Mouse (Mus musculus): Measurements from ENCODE around the gene Kif1c.

The Kif1c gene

DNA sequence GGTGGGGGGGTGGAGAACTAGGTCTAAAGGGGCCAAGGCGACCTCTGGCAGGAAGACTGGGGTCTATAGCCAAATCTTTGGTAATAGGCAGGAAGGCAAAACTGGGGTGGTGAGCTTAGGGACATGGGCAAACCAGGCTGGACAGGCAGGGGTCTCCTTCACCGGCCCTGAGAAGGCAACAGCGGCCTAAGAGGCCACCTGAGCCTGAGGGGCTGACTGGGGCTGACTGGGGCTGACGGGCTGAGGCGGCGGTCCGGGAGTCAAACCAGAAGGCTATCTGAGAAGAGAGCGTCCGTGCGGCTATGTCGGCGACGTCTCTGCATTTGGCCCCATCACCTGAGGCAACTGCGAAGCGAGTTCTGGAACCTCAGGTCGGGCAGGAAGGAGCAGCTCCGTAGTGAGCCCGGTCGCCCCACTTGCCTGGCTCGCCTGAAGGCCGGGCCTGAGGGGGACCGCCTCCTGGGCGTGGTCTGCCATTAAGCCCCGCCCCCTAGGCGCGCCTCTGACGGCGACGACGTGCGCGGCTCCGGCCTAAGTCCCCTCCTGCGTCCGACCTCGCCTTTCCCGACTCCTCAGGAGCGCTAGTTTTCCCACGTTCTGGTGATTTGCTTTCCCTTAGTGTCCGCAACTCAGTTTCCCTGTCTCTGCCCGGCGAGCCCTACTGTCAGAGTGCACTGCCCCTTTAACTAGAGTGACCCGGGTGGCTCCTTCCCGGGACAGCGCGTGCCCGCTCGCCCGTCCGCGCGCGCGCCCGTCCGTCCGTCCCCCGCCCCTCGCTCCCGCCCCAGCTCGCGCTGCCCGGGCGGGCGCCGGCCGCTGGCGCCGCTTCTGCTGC, at the start of gene Kif1c, which contains the start of gene Inca1:
Gene Kif1c (plus strand): TSS at position 827 of the 835 bp plus-strand sequence.
Gene Inca1 (minus strand): TSS at position 434 of the 835 bp plus-strand sequence.
- DNase-seq (ENCODE audit: low spot score) = peak; percentile 94

DNA sequence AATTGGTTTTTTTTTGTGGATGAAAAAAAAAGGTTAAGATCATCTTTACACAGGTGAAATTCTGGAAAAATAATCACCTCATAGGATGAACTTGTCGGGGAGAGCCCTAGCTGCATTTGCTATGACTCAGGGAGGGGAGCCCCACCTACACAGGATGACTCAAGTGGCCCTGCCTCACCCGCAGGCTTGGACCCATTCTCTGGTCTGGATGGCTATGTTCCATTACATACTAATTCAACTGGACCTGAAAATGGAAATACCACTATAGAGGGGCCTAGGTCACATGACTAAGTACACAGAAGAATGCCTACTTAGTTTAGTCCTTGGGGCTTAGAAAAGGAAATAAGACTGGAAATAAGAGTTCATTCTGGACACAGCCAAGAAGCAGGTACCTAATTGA, 49.0 kb upstream of the Kif1c start:
- peak; percentile 3 for DNase-seq (ENCODE audit: low spot score)

DNA sequence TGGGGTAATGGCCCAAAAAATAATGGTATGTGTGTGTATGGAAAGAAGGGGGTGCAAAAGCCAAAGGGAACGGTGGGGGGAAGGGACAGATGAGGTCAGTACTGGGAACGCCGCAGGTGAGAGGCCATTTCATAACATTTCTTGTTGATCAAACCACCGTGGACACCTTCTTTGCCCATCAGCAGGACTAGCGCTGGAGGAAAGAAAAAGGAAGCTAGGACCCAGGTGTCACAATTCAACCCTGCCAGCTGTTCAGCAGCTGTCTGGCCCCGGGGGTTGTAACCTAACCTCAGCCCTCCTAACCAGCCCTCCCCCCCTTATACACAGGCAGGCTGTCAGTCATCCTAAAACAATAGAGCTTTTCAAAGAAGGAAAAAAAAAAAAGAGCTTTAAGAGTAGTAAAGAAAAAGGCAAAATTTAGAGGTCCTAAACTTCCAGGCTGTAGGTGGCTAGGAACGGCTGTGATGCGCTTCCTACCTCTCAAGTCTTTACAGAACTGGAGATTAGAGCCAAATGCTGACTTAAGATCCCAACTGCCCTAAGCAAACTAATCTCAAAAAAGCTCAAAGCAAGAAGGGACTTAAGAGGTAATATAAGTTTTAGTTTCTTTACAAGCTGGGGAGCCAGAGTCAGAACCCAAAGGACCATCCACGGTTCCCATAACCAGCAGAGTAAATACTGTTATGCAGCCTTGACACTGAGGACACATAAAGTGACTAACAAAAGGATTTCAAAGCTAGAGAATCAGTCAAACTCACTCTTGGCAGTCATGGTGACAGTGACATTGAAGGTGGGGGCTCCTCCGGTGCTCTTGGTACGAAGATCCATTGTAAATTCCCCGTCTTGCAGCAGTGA, 48.1 kb upstream of the Kif1c start:
- peak; percentile 8 for DNase-seq (ENCODE audit: low spot score)

DNA sequence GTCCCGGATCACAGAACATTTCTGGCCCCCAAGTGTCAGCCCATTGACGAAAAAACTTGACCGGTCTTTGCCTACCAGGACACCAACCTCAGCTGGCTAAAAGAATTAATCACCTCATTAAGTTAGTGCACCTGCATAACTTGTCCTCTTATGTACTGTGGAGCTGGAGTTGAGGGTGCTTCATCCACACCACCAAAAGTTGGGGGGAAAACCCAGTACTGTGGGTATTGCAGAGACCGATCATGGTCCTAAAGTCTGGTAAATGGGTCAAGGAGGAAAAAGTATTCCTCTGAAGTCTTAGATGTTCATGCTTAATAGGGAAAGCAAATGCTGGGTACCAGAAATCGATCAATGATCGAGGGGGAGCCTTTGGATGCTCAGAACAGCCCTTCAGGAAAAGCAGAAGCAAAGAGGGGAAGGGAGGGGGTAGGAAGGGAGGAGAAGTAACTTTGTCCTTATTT, 47.4 kb upstream of the Kif1c start:
- DNase-seq (ENCODE audit: low spot score) = no peak

DNA sequence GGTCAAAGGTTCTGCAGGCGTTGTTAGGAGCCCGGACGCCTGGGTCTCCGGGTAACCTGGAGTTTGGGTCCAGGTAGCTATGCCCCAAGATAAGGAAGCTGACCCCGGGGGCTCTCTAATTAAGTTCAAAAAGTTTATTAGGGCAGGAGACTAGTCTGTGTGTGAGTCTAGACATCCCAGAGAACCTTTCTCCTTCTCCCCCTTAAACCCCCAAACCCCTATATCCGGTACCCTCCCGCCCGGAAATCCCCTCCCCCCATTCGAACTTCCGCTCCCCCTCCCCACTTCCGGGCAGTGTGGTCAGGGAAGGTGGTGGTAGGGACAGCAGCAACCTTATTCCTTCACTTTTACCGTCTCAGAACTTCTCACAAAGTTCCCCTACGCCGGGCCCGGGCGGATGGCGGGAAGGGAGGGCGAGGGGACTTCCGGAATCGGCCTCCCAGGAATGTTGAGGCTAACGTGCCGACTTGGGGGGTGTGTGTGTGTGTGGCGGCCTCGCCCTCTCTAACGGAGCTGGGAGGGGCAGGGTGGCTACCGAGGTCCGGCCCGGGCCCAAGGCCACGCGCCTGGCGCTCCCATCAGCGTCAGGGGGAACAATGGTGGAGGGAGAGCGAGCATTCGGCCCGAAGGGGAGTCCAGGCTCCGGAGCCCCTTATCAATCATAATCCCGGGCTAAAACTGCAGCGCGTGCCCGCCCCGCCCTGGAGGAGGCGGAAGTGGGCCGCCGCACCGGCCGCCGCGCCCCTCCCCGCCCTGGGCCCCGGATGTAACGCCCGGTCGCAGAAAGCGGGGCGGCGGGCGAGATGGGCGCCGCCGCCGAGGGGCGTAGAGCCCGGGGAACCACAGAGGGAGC, 46.8 kb upstream of the Kif1c start:
- peak; percentile 54 for DNase-seq (ENCODE audit: low spot score)

DNA sequence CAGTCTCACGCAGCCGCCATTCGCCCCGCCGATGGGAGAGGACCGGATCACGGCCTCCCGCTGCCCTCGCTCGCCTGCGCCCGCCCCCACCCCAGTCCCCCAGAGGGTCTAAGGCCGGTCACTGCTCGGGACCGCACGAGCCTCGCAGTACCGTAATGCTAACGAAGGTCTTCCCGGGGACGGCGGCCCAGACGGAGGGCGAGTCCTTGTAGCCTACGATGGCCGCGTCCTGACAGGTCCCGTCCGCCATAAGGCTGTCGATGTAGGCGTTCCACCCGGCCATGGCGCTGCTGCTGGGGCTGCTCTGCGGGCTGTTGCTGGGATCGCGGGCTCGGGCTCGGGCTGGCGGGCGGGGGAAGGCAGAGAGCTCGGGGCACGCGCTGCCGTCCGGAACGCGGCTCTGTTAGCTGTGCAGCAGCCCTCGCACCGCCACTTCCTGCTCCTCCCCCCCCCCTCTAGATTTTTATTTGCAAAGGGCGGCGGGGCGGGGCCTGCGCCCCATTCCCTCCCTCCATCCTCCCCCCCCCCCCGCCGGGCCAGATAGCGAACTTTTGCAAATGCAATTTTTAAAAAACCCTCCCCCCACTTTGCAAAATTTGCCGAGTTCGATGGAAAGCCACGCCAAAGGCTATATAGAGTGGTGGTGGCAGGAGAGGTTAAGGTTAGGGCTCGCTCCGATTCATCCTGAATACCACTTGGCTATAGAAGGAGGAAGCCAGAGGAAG, 46.0 kb upstream of the Kif1c start, which contains the start of gene Pfn1:
Gene Pfn1 (minus strand): TSS at position 447 of the 725 bp plus-strand sequence.
- peak; percentile 68 for DNase-seq (ENCODE audit: low spot score)

DNA sequence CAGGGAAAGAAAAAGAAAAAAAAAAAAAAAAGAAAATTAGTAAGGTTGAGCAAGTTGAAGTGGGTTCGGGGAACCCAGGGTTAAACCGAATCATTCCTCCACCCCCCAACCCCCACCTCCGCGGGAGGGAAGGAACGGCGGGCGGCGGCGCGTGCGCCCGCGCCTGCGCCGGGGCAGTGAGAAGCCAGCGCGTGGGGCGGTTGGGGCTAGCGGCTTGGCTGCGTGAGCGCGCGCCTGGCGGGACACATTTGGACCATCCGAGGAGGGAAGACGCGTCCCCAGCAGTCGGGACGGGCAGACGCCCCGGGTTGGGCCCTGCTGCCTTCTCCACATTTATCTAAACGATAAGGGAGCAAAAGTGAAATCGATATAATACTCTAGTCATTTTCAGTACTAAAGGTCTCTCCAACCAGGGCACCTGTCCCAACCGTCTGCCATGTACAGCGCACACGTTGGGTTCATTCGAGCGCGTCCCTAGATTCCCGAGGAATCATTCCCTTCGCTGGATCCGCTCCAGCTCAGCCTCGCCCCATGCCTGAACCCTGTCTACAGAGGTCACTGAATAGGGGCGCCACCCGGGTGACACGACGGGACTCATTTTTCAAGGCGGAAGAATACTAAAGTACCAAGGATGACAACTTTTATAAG, 45.3 kb upstream of the Kif1c start:
- peak; percentile 75 for DNase-seq (ENCODE audit: low spot score)

DNA sequence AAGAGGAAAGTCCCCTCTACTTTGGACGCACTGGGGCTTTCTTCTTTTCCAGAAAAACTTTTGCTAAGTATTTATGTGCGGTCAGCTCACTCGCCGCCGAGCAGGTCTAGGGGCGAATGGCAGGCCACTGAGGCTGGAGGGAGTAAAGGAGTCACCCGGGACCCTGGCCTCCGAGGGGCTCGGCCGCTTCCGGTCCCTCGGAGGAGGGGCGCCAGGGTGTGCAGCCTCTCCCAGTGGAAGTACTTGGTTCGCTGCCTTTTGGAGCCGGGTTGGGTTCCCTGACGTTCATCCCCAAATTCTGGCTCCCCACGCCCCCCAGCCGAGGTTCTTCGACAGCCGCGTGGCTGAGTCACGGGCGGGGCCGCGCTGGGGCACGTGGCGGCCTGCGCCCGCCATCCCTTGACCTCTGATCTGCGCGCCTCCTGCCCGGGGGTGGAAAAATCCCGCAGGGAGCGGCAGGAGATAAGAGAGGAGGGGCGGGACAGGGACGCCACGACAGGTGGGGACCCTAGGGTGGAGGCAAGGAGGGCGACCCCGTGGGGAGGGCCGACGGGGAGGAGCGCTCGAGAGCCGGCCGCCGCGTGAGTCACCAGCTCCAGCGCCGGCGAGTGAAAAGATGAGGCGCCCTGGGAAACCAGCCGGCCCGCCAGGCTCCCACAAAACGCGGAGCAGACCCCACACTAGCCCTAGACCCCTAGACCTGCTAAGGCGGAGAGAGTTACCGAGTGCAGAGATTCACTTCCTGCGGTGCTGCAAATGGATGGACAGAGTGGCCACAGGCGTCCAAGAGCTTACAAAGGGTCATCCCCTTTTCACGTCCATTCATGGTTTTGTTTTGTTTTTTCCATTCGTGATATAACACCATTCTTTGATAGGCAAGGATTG, 44.5 kb upstream of the Kif1c start:
- DNase-seq (ENCODE audit: low spot score) = no peak

DNA sequence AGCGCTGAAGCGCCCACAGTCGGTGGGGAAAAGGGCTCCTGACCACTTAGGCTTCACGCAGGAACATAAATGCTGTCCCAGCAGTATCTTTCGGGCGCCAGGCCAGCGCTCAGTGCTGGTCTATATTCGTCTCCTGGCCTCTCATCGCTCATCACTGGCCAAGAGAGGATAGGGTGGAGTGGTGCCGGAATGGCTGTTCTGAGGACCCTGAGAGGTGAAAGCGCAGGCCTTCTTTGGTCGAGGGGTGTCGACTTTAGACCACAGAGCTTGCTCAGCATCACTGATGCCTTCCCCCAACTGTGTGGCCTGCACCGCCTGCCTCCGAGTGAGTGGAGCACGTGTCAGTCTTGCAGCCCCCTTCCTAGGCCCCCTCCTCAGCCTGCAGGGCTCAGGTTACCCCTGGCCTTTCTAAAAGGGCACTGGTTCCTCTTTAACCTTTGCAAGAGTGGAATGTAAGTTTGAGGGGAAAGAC, 43.9 kb upstream of the Kif1c start:
- DNase-seq (ENCODE audit: low spot score) = no peak

DNA sequence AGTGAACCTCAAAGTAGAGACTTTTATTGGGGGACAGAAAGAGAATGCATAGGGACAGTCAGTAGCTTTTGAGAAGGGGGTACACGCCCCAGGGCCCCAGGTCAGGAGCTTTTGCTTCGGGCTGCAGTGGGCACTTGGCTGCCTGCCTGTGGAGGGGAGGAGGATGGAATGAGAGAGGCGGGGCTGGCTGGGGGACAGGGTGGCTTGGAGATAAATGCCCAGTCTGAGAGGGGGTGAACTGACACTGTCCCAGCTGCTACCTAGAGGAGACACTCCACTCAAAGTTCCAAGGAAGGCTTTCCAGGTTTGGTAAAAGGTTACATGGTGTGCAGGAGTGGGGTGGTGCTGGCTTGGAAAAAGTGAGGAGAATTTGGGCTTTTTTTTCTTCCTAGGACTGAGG, 43.4 kb upstream of the Kif1c start, which contains the start of gene Eno3:
Gene Eno3 (plus strand): TSS at position 239 of the 400 bp plus-strand sequence.
- DNase-seq (ENCODE audit: low spot score) = no peak

DNA sequence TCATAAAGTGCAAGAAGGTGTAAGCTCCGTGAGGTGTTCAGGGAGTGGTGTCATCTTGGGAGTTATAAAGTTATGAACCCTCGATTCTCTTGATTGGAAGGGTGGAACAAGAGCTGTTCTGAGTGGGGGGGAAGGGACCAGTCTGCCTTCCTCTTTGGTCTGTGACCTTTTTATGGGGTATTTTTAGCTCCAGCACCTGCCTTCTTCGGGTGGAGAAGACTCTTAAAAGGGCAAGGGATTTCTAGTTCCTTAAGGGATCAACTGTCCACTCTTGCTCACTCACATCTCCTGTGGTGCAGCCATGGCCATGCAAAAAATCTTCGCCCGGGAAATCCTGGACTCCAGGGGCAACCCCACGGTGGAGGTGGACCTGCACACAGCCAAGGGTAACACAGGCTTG, 42.8 kb upstream of the Kif1c start:
- DNase-seq (ENCODE audit: low spot score) = no peak

DNA sequence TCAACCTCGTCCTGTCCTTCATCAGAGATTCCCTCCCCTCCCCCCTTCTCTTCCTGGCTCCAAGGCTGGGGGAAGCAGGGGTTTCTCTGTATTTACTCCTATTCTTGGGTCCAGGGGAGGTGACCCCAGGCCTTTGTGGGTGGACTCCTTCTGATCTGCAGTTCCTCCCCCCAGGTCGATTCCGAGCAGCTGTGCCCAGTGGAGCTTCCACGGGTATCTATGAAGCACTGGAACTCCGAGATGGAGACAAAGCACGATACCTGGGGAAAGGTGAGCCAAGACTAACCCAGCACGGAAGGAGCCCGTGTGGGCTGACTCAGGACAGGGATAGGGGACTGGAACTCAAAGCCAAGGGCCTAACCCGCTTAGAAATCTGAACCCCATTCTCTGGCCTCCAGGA, 42.4 kb upstream of the Kif1c start:
- no peak for DNase-seq (ENCODE audit: low spot score)

DNA sequence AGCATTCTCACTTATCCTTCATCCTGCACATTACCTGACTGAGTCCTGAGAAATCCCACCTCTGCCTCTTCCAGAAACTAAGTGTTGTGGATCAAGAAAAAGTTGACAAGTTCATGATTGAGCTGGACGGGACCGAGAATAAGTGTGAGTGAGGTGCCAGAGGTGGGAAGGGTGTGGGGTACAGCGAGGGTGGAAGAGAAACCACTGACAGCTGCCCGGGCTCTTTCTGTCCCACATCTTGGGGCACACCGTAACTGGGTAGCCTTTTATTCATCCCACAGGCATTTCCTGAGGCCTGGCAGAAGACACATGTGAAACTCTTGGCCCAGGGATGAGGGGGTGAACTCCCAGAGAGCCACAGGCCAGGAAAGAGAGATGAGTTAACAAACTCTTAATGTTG, 41.8 kb upstream of the Kif1c start:
- no peak for DNase-seq (ENCODE audit: low spot score)

DNA sequence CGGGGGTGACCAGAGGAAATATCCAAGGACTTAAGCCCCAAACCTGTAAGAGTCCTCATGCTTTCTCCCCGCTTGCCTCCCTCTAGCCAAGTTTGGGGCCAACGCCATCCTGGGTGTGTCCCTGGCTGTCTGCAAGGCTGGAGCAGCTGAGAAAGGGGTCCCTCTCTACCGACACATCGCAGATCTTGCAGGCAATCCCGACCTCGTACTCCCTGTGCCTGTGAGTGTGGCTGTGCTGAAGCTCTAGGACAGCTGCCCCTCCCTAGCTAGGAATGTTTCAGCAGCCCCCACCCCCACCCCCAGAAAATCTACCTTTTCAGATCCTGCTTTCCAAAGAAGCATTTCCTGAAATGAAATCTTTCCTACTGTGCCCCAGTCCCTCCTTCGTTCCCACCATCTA, 41.4 kb upstream of the Kif1c start:
- DNase-seq (ENCODE audit: low spot score) = no peak

DNA sequence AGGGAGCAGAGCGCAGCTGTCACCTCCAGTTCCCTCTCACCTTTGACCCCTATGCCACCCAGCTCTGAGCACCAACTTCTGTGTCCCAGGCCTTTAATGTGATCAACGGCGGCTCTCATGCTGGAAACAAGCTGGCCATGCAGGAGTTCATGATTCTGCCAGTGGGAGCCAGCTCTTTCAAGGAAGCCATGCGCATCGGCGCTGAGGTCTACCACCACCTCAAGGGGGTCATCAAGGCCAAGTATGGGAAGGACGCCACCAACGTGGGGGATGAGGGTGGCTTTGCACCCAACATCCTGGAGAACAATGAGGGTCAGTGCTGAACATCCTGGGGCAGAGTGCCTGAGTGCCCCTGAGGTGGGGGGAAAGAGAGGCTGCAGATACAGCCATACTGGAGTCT, 39.8 kb upstream of the Kif1c start:
- no peak for DNase-seq (ENCODE audit: low spot score)

DNA sequence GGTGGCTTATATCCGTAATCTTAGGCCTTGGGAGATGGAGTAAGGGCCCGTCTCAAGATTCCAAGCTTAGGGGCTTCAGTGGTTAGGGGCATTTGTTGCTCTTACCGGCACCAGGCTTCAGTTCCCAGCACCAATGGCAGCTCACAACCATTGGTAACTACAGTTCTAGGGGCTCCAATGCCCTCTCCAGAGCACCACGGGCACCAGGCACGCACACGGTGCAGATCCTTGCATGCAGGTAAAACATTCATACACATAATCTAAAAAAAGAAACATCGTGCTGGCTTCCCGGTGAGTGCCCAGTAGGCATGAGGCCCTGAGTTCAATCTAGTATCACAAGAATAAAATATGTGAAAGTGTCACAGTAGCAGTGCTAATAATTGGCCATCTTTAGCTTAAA, 37.2 kb upstream of the Kif1c start:
- no peak for DNase-seq (ENCODE audit: low spot score)

DNA sequence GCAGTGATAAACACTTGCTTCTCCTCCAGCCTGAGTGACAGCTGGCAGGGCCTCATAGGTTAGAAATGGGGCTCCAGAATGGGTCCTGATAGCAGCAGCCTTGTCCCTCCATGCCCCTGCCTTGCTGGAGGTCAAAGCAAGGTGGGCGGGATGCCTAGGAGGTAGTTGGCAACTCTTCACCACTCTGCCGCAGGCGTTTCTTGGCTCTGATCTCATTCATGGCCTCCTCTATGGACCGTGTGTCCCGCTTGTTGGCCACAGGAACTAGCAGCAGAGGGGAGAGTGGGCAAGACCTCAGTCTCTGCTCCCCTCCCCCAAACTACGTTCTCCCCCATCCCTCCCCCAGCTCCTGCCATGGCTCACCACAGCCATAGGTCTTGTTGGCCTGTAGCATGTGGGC, 36.4 kb upstream of the Kif1c start:
- no peak for DNase-seq (ENCODE audit: low spot score)

DNA sequence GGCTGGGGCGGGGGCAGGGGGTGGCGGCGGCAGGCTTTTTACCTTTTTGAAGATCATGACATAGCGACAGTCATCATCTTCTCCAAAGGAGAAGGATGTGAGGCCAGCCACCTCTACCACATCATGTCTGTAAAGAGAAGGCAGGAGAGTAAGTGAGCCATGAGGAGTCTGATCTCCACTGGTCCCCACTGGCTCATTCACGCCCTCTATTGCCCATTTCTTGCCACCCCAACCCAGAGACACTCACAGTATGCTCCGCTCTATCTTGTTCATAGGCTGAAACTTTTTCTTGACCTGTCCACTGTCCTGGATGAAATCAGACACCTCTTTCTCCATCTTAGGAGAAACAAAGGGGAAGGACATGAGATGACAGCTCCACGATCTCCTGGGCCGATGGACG, 35.6 kb upstream of the Kif1c start:
- no peak for DNase-seq (ENCODE audit: low spot score)

DNA sequence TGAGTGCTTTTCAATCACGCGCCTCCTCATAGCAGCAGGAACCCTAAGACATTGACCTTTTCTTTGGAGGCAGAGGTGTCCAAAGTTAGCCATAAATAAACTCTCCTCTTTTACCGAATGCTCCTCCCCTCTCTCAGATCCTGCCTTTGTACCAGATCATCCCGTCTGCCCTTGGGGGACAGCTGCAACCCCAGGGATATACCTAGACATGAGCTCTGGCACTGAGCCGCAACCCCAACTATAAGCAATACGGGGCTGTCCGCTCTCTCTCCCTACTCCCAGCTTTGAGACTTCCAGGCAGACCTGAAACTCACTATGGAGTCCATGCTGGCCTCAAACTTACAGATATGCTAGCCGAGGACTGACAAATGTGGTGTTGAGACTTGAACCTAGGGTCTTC, 33.7 kb upstream of the Kif1c start:
- DNase-seq (ENCODE audit: low spot score) = no peak

Data from layer of hippocampus, adult 11-12 months (tissue).